Mouse (Mus musculus) neural tube, embryonic 13.5 days (tissue): Measurements from ENCODE around the gene Mapkap1. TPM values are rescaled to one million over a fixed set of nuclear protein-coding genes. Genes with fewer than 3 reads are reported as not detected.

Experiments used
- ATAC-seq: fragments of 200-750 bp; cut with Nextera tagmentation; 2 replicates; pipeline ENCODE4 v1.8.0; 2017; ENCODE audit warnings: low read depth, mild to moderate bottlenecking, moderate TSS enrichment, moderate library complexity
- H3K27ac ChIP-seq: fragments of 300-500 bp; sonication (generic); replicated peaks from 2 replicates; pipeline ENCODE4 v1.5.1; 2015; ENCODE audit warnings: moderate library complexity, mild to moderate bottlenecking, inconsistent platforms
- H3K27me3 ChIP-seq: fragments of 300-500 bp; sonication (generic); 2 replicates; pipeline ENCODE4 v1.6.1; 2015; ENCODE audit warnings: mild to moderate bottlenecking, inconsistent platforms
- H3K36me3 ChIP-seq: fragments of 300-500 bp; sonication (generic); 2 replicates; pipeline ENCODE4 v1.6.1; 2015; ENCODE audit warnings: mild to moderate bottlenecking, inconsistent platforms
- H3K4me1 ChIP-seq: fragments of 300-500 bp; sonication (generic); replicated peaks from 2 replicates; pipeline ENCODE4 v1.6.1; 2015; ENCODE audit warnings: inconsistent platforms
- H3K4me2 ChIP-seq: fragments of 300-500 bp; sonication (generic); 2 replicates; pipeline ENCODE4 v1.6.1; 2015; ENCODE audit warnings: inconsistent platforms, mild to moderate bottlenecking, moderate library complexity
- H3K4me3 ChIP-seq: fragments of 300-500 bp; sonication (generic); 2 replicates; pipeline ENCODE4 v1.5.1; 2015; ENCODE audit warnings: mild to moderate bottlenecking, inconsistent platforms
- H3K9ac ChIP-seq: fragments of 300-500 bp; sonication (generic); 2 replicates; pipeline ENCODE4 v1.6.1; 2015; ENCODE audit warnings: moderate library complexity, mild to moderate bottlenecking, inconsistent platforms
- H3K9me3 ChIP-seq: fragments of 300-500 bp; sonication (generic); 2 replicates; pipeline ENCODE4 v1.6.1; 2016; ENCODE audit warnings: inconsistent platforms
- WGBS: fragments of 180-500 bp; shearing (Covaris S2); methylation state at CpG from one replicate; pipeline ENCODE4 v1.1.7; 2015; 5-methylcytosine and 5-hydroxymethylcytosine counted together
- polyA plus RNA-seq: library from polyadenylated mRNA; unstranded; fragments of >200 nt; fragmentation: Nextera tagmentation; extraction: Ambion mirVana; gene quantifications from 2 replicates; pipeline ENCODE4 v1.2.1, GENCODE M21; 2015

The Mapkap1 gene
- polyA plus RNA-seq, 1 experiment from 2014 or later = 89.6 TPM

DNA sequence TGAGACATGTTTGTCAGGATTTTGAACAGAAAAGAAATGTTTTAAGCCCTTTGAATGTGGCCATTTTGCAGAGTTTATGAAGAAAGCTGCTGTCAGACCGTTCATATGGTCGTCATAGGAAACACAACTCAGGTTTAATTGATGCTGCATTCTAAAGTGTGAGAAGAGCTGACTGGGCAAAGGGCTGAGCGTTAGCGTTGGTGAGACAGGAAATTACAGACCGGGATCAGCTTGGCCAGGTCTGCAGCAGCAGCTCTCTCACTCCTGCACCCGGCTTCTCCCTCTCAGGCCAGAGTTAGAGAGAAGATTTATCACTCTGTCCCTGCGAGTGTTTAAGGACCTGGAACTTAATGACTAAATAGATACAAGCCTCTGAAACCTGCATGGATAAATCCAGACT is 194.2 kb downstream of the Mapkap1 start:
- peaks cover 55% of the 10 kb centered on the region for H3K4me1 ChIP-seq
- no peak overlapping the region for H3K4me3 ChIP-seq
- WGBS = 9% methylated on average over 7 of the region's 7 CpGs
- H3K36me3 ChIP-seq = peaks cover 9% of the 10 kb centered on the region; the same call in 1 of the 2 replicates
- ATAC-seq = no peak
- H3K9ac ChIP-seq = peak overlapping the region; percentile 1; the same call in 1 of the 2 replicates
- H3K27ac ChIP-seq = peak overlapping the region; percentile 20
- H3K4me2 ChIP-seq = no peak overlapping the region
- H3K9me3 ChIP-seq = no peaks in the 10 kb centered on the region
- no peaks in the 10 kb centered on the region for H3K27me3 ChIP-seq

DNA sequence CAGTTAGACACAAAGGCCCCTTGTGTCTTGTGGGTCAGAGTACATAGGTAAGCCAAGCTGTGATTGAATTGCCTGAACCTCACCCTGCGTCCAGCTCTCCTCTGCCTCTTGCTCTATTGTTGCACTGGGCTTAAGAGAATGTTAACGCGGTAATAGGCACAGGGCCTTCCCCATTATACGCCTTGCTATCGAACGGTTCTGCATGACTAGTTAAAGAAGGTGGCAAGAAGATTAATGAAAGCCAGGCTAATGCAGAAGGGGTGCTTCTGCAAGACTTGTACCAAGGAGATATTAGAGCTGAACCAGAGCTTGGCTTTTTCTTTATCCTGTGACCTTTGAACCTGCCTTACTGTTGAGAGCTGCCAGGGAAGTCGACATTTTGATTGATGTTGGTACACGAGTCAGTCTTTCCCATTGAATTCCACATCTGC is 195.6 kb downstream of the Mapkap1 start:
- Histone ChIP-seq H3K27me3 (no peaks in the 10 kb centered on the region), H3K27ac (peak overlapping the region; percentile 55), H3K9ac (no peak overlapping the region), H3K36me3 (peaks cover 9% of the 10 kb centered on the region), H3K9me3 (no peaks in the 10 kb centered on the region), H3K4me1 (peaks cover 50% of the 10 kb centered on the region), H3K4me2 (no peak overlapping the region), H3K4me3 (no peak overlapping the region)
- no peak for ATAC-seq
- WGBS = 11% methylated on average over 8 of the region's 8 CpGs

DNA sequence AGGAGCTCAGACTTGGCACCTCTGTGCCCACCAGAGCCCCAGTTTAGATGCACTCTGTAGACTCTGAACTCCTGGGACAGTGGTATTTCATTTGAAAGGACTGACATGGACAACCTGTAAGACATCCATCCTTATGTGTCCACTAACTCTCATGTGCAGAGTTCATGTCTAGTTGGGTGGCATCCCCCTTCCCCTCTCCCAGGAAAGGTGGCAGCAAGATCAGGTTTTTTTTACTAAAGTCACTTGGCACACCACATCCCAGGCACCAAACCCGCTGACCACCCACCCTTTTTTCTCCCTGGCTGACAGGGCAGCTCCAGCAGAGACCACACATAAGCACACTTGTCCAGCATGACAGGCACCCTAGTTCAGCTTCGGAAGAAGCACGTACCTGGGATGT is 196.3 kb downstream of the Mapkap1 start:
- peaks cover 47% of the 10 kb centered on the region for H3K4me1 ChIP-seq
- peaks cover 9% of the 10 kb centered on the region for H3K36me3 ChIP-seq
- WGBS = 56% methylated on average over 3 of the region's 3 CpGs
- H3K9ac ChIP-seq = no peak overlapping the region
- no peak overlapping the region for H3K4me3 ChIP-seq
- peak overlapping the region; percentile 6; the same call in 1 of the 2 replicates for H3K27ac ChIP-seq
- no peaks in the 10 kb centered on the region for H3K9me3 ChIP-seq
- no peaks in the 10 kb centered on the region for H3K27me3 ChIP-seq
- ATAC-seq = no peak
- no peak overlapping the region for H3K4me2 ChIP-seq

DNA sequence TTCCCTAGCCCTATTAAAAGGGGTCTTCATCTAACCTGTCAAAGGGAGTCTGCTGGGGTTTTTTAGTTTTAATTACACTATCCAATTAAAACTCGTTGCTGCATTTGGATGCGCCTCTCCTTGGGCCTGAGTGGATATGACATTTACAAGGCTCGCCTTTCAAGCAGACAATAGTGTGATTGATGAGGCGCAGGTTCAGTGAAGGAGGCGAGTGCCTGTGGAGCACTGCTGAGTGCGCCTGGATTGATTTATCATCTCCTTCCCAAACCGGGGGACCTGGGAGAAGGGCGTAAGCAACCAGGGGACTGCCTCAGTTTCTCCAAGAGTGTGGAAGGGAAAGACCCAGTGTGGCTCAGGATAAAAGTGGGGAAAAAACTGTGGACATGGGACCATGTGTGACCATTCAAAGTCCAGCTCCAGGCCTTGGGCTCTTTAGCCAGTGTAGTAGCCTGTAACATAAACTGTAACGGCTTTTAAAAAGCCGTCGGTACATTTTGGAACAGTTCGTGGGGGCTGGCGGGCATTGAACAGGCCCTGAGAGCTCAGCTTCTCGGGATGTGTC is 197.2 kb downstream of the Mapkap1 start:
- Histone ChIP-seq H3K27me3 (no peaks in the 10 kb centered on the region), H3K36me3 (peaks cover 6% of the 10 kb centered on the region), H3K9ac (peak overlapping the region; percentile 34; the same call in 1 of the 2 replicates), H3K9me3 (no peaks in the 10 kb centered on the region), H3K27ac (peak overlapping the region; percentile 33), H3K4me2 (no peak overlapping the region), H3K4me1 (peaks cover 47% of the 10 kb centered on the region), H3K4me3 (no peak overlapping the region)
- ATAC-seq = peak; percentile 78
- 19% methylated on average over 14 of the region's 14 CpGs for WGBS

- Histone ChIP-seq H3K9ac (no peak overlapping the region), H3K27ac (no peak overlapping the region), H3K9me3 (no peaks in the 10 kb centered on the region), H3K36me3 (no peaks in the 10 kb centered on the region; the same call in 1 of the 2 replicates), H3K27me3 (no peaks in the 10 kb centered on the region), H3K4me3 (no peak overlapping the region), H3K4me1 (peaks cover 45% of the 10 kb centered on the region), H3K4me2 (no peak overlapping the region)
- WGBS = 38% methylated on average over 3 of the region's 3 CpGs
- no peak for ATAC-seq
These were observed 198.5 kb downstream of the Mapkap1 start for GRCm38 (mm10) chr2:34605040-34605439.

- WGBS = 41% methylated on average over 3 of the region's 3 CpGs
- Histone ChIP-seq H3K4me3 (no peak overlapping the region), H3K27me3 (no peaks in the 10 kb centered on the region), H3K4me1 (peaks cover 8% of the 10 kb centered on the region), H3K9me3 (no peaks in the 10 kb centered on the region), H3K27ac (no peak overlapping the region; the same call in 1 of the 2 replicates), H3K36me3 (no peaks in the 10 kb centered on the region; the same call in 1 of the 2 replicates), H3K9ac (no peak overlapping the region), H3K4me2 (no peak overlapping the region)
- no peak for ATAC-seq
These were observed 202.3 kb downstream of the Mapkap1 start for GRCm38 (mm10) chr2:34608917-34609316.

DNA sequence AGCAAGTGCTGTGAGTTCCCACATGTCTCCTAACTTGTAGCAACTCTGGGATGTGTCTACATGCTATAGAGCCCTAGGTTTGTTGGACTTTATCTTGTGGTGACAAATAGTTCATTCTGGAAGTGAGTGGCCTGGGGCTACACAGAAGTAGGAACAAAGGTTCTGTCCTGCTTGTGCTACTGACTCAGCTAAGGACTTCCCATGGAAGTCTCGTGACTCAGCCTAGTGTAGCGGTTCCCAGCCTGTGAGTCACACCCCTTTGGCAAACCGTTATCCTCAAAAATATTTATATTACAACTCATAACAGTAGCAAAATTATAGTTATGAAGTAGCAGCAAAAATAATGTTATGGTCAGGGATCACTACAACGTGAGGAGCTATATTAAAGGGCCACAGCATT is 202.9 kb downstream of the Mapkap1 start:
- WGBS = 81% methylated on average over 4 of the region's 4 CpGs

GRCm38 (mm10) chr2:34620778-34621415 is 214.3 kb downstream of the Mapkap1 start:
- Histone ChIP-seq H3K27me3 (no peaks in the 10 kb centered on the region), H3K4me2 (no peak overlapping the region), H3K4me1 (peaks cover 44% of the 10 kb centered on the region), H3K9me3 (no peaks in the 10 kb centered on the region), H3K4me3 (no peak overlapping the region), H3K27ac (no peak overlapping the region), H3K36me3 (peaks cover 10% of the 10 kb centered on the region), H3K9ac (no peak overlapping the region)
- 73% methylated on average over 10 of the region's 10 CpGs for WGBS
- no peak for ATAC-seq

More for the DNA sequence above, 202.9 kb downstream of the Mapkap1 start:
- Histone ChIP-seq H3K9me3 (no peaks in the 10 kb centered on the region), H3K36me3 (no peaks in the 10 kb centered on the region; the same call in 1 of the 2 replicates), H3K27ac (no peak overlapping the region), H3K4me1 (peaks cover 3% of the 10 kb centered on the region; the same call in 1 of the 2 replicates), H3K9ac (no peak overlapping the region), H3K4me2 (no peak overlapping the region), H3K27me3 (no peaks in the 10 kb centered on the region), H3K4me3 (no peak overlapping the region)
- ATAC-seq = no peak

DNA sequence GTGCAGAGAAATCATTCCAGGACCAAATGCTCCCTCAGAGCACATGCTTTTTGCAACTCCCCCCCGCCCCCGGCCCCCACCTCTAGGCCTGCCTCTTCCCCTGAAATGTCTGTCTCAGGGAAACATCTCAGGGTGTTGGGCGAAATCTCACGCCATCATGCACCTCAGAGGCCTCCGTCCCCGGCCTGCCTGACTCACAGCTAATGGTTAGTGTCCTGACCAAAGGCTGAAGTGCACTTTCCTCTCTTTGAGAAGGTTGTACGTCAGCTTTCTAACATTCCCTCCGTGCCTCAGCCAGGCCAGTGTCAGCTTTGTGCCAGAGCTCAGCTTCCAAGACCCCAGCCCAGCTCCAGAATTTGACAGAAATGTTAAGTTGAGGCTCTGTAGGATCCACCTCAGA is 214.9 kb downstream of the Mapkap1 start:
- no peak overlapping the region for H3K4me3 ChIP-seq
- H3K4me2 ChIP-seq = no peak overlapping the region
- H3K4me1 ChIP-seq = peaks cover 44% of the 10 kb centered on the region
- no peaks in the 10 kb centered on the region for H3K9me3 ChIP-seq
- ATAC-seq = no peak
- H3K27ac ChIP-seq = no peak overlapping the region
- no peaks in the 10 kb centered on the region for H3K27me3 ChIP-seq
- peaks cover 10% of the 10 kb centered on the region for H3K36me3 ChIP-seq
- H3K9ac ChIP-seq = no peak overlapping the region
- 85% methylated on average over 8 of the region's 8 CpGs for WGBS

- no peaks in the 10 kb centered on the region for H3K27me3 ChIP-seq
- 44% methylated on average over 11 of the region's 11 CpGs for WGBS
- H3K4me1 ChIP-seq = peaks cover 47% of the 10 kb centered on the region
- H3K36me3 ChIP-seq = peaks cover 10% of the 10 kb centered on the region
- ATAC-seq = 0 out of 2 replicates have a peak, but pooled peaks have one; percentile 28
- H3K9ac ChIP-seq = no peak overlapping the region
- H3K27ac ChIP-seq = peak overlapping the region; percentile 49
- H3K4me2 ChIP-seq = no peak overlapping the region
- H3K4me3 ChIP-seq = no peak overlapping the region
- no peaks in the 10 kb centered on the region for H3K9me3 ChIP-seq
These were observed 215.9 kb downstream of the Mapkap1 start for GRCm38 (mm10) chr2:34622518-34622917.

- WGBS = 69% methylated on average over 8 of the region's 8 CpGs
- Histone ChIP-seq H3K9ac (no peak overlapping the region), H3K27ac (peak overlapping the region; percentile 49)
These were observed 216.6 kb downstream of the Mapkap1 start for GRCm38 (mm10) chr2:34623181-34623580.

DNA sequence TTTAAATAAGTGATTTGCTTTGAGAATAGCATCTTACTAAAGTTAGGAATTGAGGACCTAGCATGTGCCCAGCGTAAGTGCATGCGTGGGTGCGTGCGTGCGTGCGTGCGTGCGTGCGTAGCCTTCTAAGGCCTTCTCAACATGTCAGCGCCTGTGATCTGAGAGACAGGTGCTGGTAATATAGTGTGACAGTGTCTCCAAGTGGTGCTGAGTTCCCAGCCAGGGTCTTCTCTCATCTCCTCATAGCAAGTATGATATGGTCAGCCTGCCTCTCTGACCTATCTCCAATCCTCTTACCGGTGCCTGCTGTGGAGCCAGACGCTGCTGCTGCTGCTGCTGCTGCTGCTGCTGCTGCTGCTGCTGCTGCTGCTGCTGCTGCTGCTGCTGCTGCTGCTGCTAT is 217.5 kb downstream of the Mapkap1 start:
- no peaks in the 10 kb centered on the region for H3K9me3 ChIP-seq
- no peak overlapping the region for H3K9ac ChIP-seq
- no peaks in the 10 kb centered on the region for H3K27me3 ChIP-seq
- no peak for ATAC-seq
- H3K27ac ChIP-seq = no peak overlapping the region
- H3K4me3 ChIP-seq = no peak overlapping the region
- peaks cover 10% of the 10 kb centered on the region for H3K36me3 ChIP-seq
- WGBS = 95% methylated on average over 12 of the region's 12 CpGs
- no peak overlapping the region for H3K4me2 ChIP-seq
- peaks cover 51% of the 10 kb centered on the region for H3K4me1 ChIP-seq

More at GRCm38 (mm10) chr2:34623181-34623580, 216.6 kb downstream of the Mapkap1 start:
- peaks cover 51% of the 10 kb centered on the region for H3K4me1 ChIP-seq
- no peak overlapping the region for H3K4me2 ChIP-seq
- H3K9me3 ChIP-seq = no peaks in the 10 kb centered on the region
- no peak overlapping the region for H3K4me3 ChIP-seq
- ATAC-seq = 0 out of 2 replicates have a peak, but pooled peaks have one; percentile 33
- peaks cover 10% of the 10 kb centered on the region for H3K36me3 ChIP-seq
- no peaks in the 10 kb centered on the region for H3K27me3 ChIP-seq
